Mouse (Mus musculus): Measurements from ENCODE around the gene Slc29a3. TPM values are rescaled to one million over a fixed set of nuclear protein-coding genes. Genes with fewer than 3 reads are reported as not detected.

The Slc29a3 gene
- polyA plus RNA-seq, 1 experiment from 2014 or later = 8.2 TPM

- 34% methylated on average over 8 of the region's 8 CpGs for WGBS
- peak overlapping the region; percentile 23; the same call in 1 of the 2 replicates for H3K27ac ChIP-seq (replicated peaks; ENCODE audit: low read depth, low read length)
- no peak overlapping the region for H3K4me2 ChIP-seq (ENCODE audit: low read depth, low read length)
- H3K4me3 ChIP-seq (ENCODE audit: low read depth, low read length) = no peak overlapping the region
- no peak for DNase-seq (ENCODE audit: low spot score)
- H3K27me3 ChIP-seq (ENCODE audit: control insufficient read depth, insufficient read depth, low read length) = no peaks in the 10 kb centered on the region
- no peak overlapping the region; the same call in none of the 2 replicates for H3K9ac ChIP-seq (replicated peaks; ENCODE audit: low read length)
- ATAC-seq (replicated peaks; ENCODE audit: insufficient number of reproducible peaks, low FRiP score, low TSS enrichment, low read depth) = no peak
- H3K4me1 ChIP-seq (ENCODE audit: control insufficient read depth, insufficient read depth, low read length) = peaks cover 4% of the 10 kb centered on the region
- H3K36me3 ChIP-seq (replicated peaks; ENCODE audit: control insufficient read depth, insufficient read depth, low read depth, low read length) = no peaks in the 10 kb centered on the region
- no peaks in the 10 kb centered on the region for H3K9me3 ChIP-seq (replicated peaks; ENCODE audit: control insufficient read depth, low read length)
These were observed 42.2 kb upstream of the Slc29a3 start for GRCm38 (mm10) chr10:60794792-60795191.

- H3K27ac ChIP-seq (replicated peaks; ENCODE audit: low read depth, low read length) = peak overlapping the region; percentile 23; the same call in 1 of the 2 replicates
- H3K9ac ChIP-seq (replicated peaks; ENCODE audit: low read length) = no peak overlapping the region; the same call in 1 of the 2 replicates
These were observed 41.8 kb upstream of the Slc29a3 start for GRCm38 (mm10) chr10:60794374-60794773.

DNA sequence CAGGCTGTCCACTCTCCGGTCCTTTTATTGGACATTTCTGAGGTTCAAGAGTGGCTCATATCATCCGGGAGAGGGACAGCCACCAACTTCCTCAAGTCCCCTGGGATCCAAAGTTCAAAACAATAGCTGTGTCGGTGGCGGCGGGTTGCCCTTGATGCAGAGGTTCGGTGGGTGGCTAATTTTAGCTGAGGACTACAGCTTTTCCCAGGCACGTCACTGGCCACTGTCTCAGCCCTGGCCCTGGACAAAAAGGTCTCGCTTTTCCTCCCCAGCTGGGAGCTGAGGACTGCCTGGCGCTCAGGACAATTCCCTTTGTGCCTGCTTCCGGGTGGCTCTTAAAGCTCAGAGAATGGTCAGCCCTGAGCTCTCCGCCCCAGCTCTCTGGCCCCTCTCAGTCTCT, 40.2 kb upstream of the Slc29a3 start:
- no peak for ATAC-seq (replicated peaks; ENCODE audit: insufficient number of reproducible peaks, low FRiP score, low TSS enrichment, low read depth)
- Histone ChIP-seq H3K27ac (replicated peaks; ENCODE audit: low read depth, low read length) (no peak overlapping the region), H3K9ac (replicated peaks; ENCODE audit: low read length) (no peak overlapping the region), H3K4me1 (ENCODE audit: control insufficient read depth, insufficient read depth, low read length) (peaks cover 3% of the 10 kb centered on the region), H3K27me3 (ENCODE audit: control insufficient read depth, insufficient read depth, low read length) (no peaks in the 10 kb centered on the region), H3K36me3 (replicated peaks; ENCODE audit: control insufficient read depth, insufficient read depth, low read depth, low read length) (no peaks in the 10 kb centered on the region), H3K4me3 (ENCODE audit: low read depth, low read length) (no peak overlapping the region), H3K9me3 (replicated peaks; ENCODE audit: control insufficient read depth, low read length) (no peaks in the 10 kb centered on the region), H3K4me2 (ENCODE audit: low read depth, low read length) (no peak overlapping the region)
- 20% methylated on average over 11 of the region's 11 CpGs for WGBS
- peak; percentile 29 for DNase-seq (ENCODE audit: low spot score)

More at GRCm38 (mm10) chr10:60794374-60794773, 41.8 kb upstream of the Slc29a3 start:
- peak overlapping the region; percentile 4; the same call in 1 of the 2 replicates for H3K4me2 ChIP-seq (ENCODE audit: low read depth, low read length)
- DNase-seq (ENCODE audit: low spot score) = peak; percentile 64
- H3K9me3 ChIP-seq (replicated peaks; ENCODE audit: control insufficient read depth, low read length) = no peaks in the 10 kb centered on the region
- H3K27me3 ChIP-seq (ENCODE audit: control insufficient read depth, insufficient read depth, low read length) = no peaks in the 10 kb centered on the region
- peaks cover 3% of the 10 kb centered on the region for H3K4me1 ChIP-seq (ENCODE audit: control insufficient read depth, insufficient read depth, low read length)
- ATAC-seq (replicated peaks; ENCODE audit: insufficient number of reproducible peaks, low FRiP score, low TSS enrichment, low read depth) = no peak; the same call in 1 of the 2 replicates
- no peaks in the 10 kb centered on the region for H3K36me3 ChIP-seq (replicated peaks; ENCODE audit: control insufficient read depth, insufficient read depth, low read depth, low read length)
- WGBS = 29% methylated on average over 11 of the region's 11 CpGs
- H3K4me3 ChIP-seq (ENCODE audit: low read depth, low read length) = no peak overlapping the region

DNA sequence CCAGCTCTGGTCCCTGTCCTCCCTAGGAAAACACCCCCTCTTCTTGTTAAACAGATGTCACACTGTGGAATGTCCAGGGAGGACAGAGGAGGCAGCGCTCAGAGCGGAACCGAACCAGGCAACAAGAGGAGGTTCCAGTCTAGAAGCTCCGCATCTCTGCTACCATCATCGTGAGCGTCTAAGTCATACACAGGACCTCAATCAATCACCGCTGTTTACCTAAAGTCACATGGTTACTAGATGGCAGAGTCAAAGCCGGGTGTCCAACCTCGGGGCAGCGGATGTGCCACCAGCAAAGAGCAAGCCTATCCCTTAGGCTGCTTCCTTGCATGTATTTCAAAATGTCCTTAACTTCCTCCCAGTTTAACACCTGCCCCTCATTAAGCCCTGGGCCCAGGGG, 39.8 kb upstream of the Slc29a3 start:
- Histone ChIP-seq H3K27ac (replicated peaks; ENCODE audit: low read depth, low read length) (no peak overlapping the region), H3K36me3 (replicated peaks; ENCODE audit: control insufficient read depth, insufficient read depth, low read depth, low read length) (no peaks in the 10 kb centered on the region), H3K4me2 (ENCODE audit: low read depth, low read length) (no peak overlapping the region), H3K9ac (replicated peaks; ENCODE audit: low read length) (no peak overlapping the region), H3K4me3 (ENCODE audit: low read depth, low read length) (no peak overlapping the region), H3K27me3 (ENCODE audit: control insufficient read depth, insufficient read depth, low read length) (no peaks in the 10 kb centered on the region), H3K9me3 (replicated peaks; ENCODE audit: control insufficient read depth, low read length) (no peaks in the 10 kb centered on the region), H3K4me1 (ENCODE audit: control insufficient read depth, insufficient read depth, low read length) (peaks cover 3% of the 10 kb centered on the region)
- ATAC-seq (replicated peaks; ENCODE audit: insufficient number of reproducible peaks, low FRiP score, low TSS enrichment, low read depth) = no peak
- WGBS = 46% methylated on average over 10 of the region's 10 CpGs
- no peak for DNase-seq (ENCODE audit: low spot score)

DNA sequence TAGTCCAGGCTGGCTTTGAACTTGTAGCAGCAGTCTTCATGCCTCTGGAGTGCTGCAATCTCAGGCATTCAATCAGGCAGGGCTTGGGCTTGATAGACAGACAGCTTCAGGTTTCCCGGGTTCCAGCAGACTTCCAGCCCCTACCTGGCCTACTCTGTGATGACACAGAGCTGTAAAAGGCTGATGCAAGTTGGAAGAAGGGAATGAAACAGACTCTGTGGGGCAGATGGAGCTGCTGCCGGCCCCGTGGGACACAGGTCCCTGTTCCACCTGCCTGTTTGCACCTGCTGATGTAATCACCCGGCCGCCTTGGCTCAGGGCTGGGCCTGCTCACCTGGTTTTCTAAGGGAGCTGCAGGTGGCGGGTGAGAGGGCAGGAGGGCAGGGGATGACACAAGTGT, 38.3 kb upstream of the Slc29a3 start:
- no peaks in the 10 kb centered on the region for H3K36me3 ChIP-seq (replicated peaks; ENCODE audit: control insufficient read depth, insufficient read depth, low read depth, low read length)
- H3K4me1 ChIP-seq (ENCODE audit: control insufficient read depth, insufficient read depth, low read length) = peaks cover 3% of the 10 kb centered on the region
- no peak overlapping the region for H3K9ac ChIP-seq (replicated peaks; ENCODE audit: low read length)
- 89% methylated on average over 6 of the region's 6 CpGs for WGBS
- H3K9me3 ChIP-seq (replicated peaks; ENCODE audit: control insufficient read depth, low read length) = no peaks in the 10 kb centered on the region
- DNase-seq (ENCODE audit: low spot score) = no peak
- H3K27me3 ChIP-seq (ENCODE audit: control insufficient read depth, insufficient read depth, low read length) = no peaks in the 10 kb centered on the region
- H3K4me3 ChIP-seq (ENCODE audit: low read depth, low read length) = no peak overlapping the region
- ATAC-seq (replicated peaks; ENCODE audit: insufficient number of reproducible peaks, low FRiP score, low TSS enrichment, low read depth) = no peak
- H3K4me2 ChIP-seq (ENCODE audit: low read depth, low read length) = no peak overlapping the region
- no peak overlapping the region for H3K27ac ChIP-seq (replicated peaks; ENCODE audit: low read depth, low read length)

DNA sequence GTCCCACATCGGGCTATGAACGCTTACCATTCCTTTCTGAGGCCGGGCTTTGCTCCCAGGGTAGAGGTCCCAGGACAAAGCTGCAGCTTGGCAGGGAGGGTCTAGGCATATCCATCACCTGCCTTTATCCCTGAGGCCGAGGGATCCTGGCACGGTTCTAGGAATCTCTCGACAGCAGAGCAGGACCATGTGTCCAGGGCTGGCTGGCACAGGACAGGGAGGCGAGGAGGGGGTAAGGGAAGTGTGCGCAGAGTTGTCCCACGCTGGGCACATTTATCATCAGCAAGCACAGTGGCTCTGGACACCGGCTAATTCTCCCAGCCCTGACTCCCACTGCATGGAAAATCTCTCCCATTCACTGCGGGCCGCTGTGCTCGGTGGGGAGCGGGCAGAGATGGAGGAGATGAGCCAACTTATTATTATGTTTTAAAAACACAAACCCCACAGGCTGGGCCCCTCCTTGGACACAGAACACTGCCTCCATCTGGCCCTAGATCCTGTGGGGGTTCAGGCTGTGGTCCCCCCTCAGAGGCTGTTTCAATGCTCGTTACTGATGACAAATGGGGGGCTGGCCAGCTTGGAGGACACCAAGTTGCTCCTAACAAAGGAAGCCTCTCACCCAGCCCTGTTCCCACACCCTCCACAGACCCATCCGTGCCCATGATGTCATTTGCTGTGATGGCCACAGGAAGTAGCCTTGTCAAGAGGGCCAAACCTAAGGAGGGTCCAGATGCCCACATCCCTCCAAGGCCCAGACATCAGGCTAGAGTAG, 34.9 kb upstream of the Slc29a3 start:
- H3K9me3 ChIP-seq (replicated peaks; ENCODE audit: control insufficient read depth, low read length) = no peaks in the 10 kb centered on the region
- ATAC-seq (replicated peaks; ENCODE audit: insufficient number of reproducible peaks, low FRiP score, low TSS enrichment, low read depth) = 0 out of 2 replicates have a peak, but pooled peaks have one; percentile 8

GRCm38 (mm10) chr10:60783608-60784007, 31.0 kb upstream of the Slc29a3 start:
- Histone ChIP-seq H3K4me1 (ENCODE audit: control insufficient read depth, insufficient read depth, low read length) (no peaks in the 10 kb centered on the region; the same call in 1 of the 2 replicates), H3K27ac (replicated peaks; ENCODE audit: low read depth, low read length) (no peak overlapping the region)
- WGBS = 36% methylated on average over 2 of the region's 2 CpGs

More for the DNA sequence above, 34.9 kb upstream of the Slc29a3 start:
- no peaks in the 10 kb centered on the region; the same call in 1 of the 2 replicates for H3K4me1 ChIP-seq (ENCODE audit: control insufficient read depth, insufficient read depth, low read length)
- H3K27ac ChIP-seq (replicated peaks; ENCODE audit: low read depth, low read length) = no peak overlapping the region
- no peak overlapping the region for H3K9ac ChIP-seq (replicated peaks; ENCODE audit: low read length)
- DNase-seq (ENCODE audit: low spot score) = no peak
- H3K36me3 ChIP-seq (replicated peaks; ENCODE audit: control insufficient read depth, insufficient read depth, low read depth, low read length) = no peaks in the 10 kb centered on the region
- WGBS = 84% methylated on average over 16 of the region's 16 CpGs
- H3K4me2 ChIP-seq (ENCODE audit: low read depth, low read length) = no peak overlapping the region
- H3K27me3 ChIP-seq (ENCODE audit: control insufficient read depth, insufficient read depth, low read length) = no peaks in the 10 kb centered on the region
- no peak overlapping the region for H3K4me3 ChIP-seq (ENCODE audit: low read depth, low read length)

GRCm38 (mm10) chr10:60779628-60780027, 27.0 kb upstream of the Slc29a3 start:
- Histone ChIP-seq H3K27ac (replicated peaks; ENCODE audit: low read depth, low read length) (no peak overlapping the region), H3K36me3 (replicated peaks; ENCODE audit: control insufficient read depth, insufficient read depth, low read depth, low read length) (no peaks in the 10 kb centered on the region), H3K9me3 (replicated peaks; ENCODE audit: control insufficient read depth, low read length) (no peaks in the 10 kb centered on the region), H3K4me2 (ENCODE audit: low read depth, low read length) (no peak overlapping the region), H3K4me3 (ENCODE audit: low read depth, low read length) (no peak overlapping the region), H3K27me3 (ENCODE audit: control insufficient read depth, insufficient read depth, low read length) (no peaks in the 10 kb centered on the region), H3K9ac (replicated peaks; ENCODE audit: low read length) (no peak overlapping the region), H3K4me1 (ENCODE audit: control insufficient read depth, insufficient read depth, low read length) (no peaks in the 10 kb centered on the region; the same call in 1 of the 2 replicates)
- DNase-seq (ENCODE audit: low spot score) (peak; percentile 89), ATAC-seq (replicated peaks; ENCODE audit: insufficient number of reproducible peaks, low FRiP score, low TSS enrichment, low read depth) (peak; percentile 56)
- WGBS = 9% methylated on average over 9 of the region's 9 CpGs

More at GRCm38 (mm10) chr10:60783608-60784007, 31.0 kb upstream of the Slc29a3 start:
- no peak overlapping the region for H3K9ac ChIP-seq (replicated peaks; ENCODE audit: low read length)
- H3K4me2 ChIP-seq (ENCODE audit: low read depth, low read length) = no peak overlapping the region
- no peaks in the 10 kb centered on the region for H3K27me3 ChIP-seq (ENCODE audit: control insufficient read depth, insufficient read depth, low read length)
- no peaks in the 10 kb centered on the region for H3K9me3 ChIP-seq (replicated peaks; ENCODE audit: control insufficient read depth, low read length)
- H3K36me3 ChIP-seq (replicated peaks; ENCODE audit: control insufficient read depth, insufficient read depth, low read depth, low read length) = no peaks in the 10 kb centered on the region
- ATAC-seq (replicated peaks; ENCODE audit: insufficient number of reproducible peaks, low FRiP score, low TSS enrichment, low read depth) (no peak), DNase-seq (ENCODE audit: low spot score) (no peak)
- no peak overlapping the region for H3K4me3 ChIP-seq (ENCODE audit: low read depth, low read length)

Data from embryonic facial prominence, embryonic 11.5 days (tissue).